Mouse (Mus musculus) midbrain, embryonic 13.5 days (tissue): ENCODE measurements around the gene Sptan1. TPM values are rescaled to one million over a fixed set of nuclear protein-coding genes. Genes with fewer than 3 reads are reported as not detected.

Experiments used
- ATAC-seq: fragments of 200-750 bp; cut with Nextera tagmentation; 2 replicates; pipeline ENCODE4 v1.8.0; 2017; ENCODE audit warnings: mild to moderate bottlenecking, moderate TSS enrichment, moderate library complexity
- H3K27ac ChIP-seq: fragments of 300-500 bp; sonication (generic); 2 replicates; pipeline ENCODE4 v1.5.1; 2015; ENCODE audit warnings: inconsistent platforms, mild to moderate bottlenecking, moderate library complexity
- H3K27me3 ChIP-seq: fragments of 300-500 bp; sonication (generic); 2 replicates; pipeline ENCODE4 v1.6.1; 2015; ENCODE audit warnings: mild to moderate bottlenecking, inconsistent platforms
- H3K36me3 ChIP-seq: fragments of 300-500 bp; sonication (generic); 2 replicates; pipeline ENCODE4 v1.6.1; 2015; ENCODE audit warnings: mild to moderate bottlenecking, inconsistent platforms
- H3K4me1 ChIP-seq: fragments of 300-500 bp; sonication (generic); replicated peaks from 2 replicates; pipeline ENCODE4 v1.6.1; 2015; ENCODE audit warnings: inconsistent platforms
- H3K4me2 ChIP-seq: fragments of 300-500 bp; sonication (generic); replicated peaks from 2 replicates; pipeline ENCODE4 v1.6.1; 2015; ENCODE audit warnings: moderate library complexity, mild to moderate bottlenecking, inconsistent platforms
- H3K4me3 ChIP-seq: fragments of 300-500 bp; sonication (generic); replicated peaks from 2 replicates; pipeline ENCODE4 v1.5.1; 2015; ENCODE audit warnings: mild to moderate bottlenecking, inconsistent platforms
- H3K9ac ChIP-seq: fragments of 300-500 bp; sonication (generic); replicated peaks from 2 replicates; pipeline ENCODE4 v1.6.1; 2015; ENCODE audit warnings: mild to moderate bottlenecking, inconsistent platforms
- H3K9me3 ChIP-seq: fragments of 300-500 bp; sonication (generic); 2 replicates; pipeline ENCODE4 v1.6.1; 2016; ENCODE audit warnings: mild to moderate bottlenecking, inconsistent platforms
- WGBS: fragments of 180-500 bp; shearing (Covaris S2); methylation state at CpG from one replicate; pipeline ENCODE4 v1.1.7; 2015; 5-methylcytosine and 5-hydroxymethylcytosine counted together
- polyA plus RNA-seq: library from polyadenylated mRNA; unstranded; fragments of >200 nt; fragmentation: Nextera tagmentation; extraction: Ambion mirVana; gene quantifications from 2 replicates; pipeline ENCODE4 v1.2.1, GENCODE M21; 2015

Gene Sptan1
- polyA plus RNA-seq, 1 experiment from 2014 or later = 185 TPM

- Histone ChIP-seq H3K9ac (no peak overlapping the region), H3K9me3 (no peaks in the 10 kb centered on the region), H3K27me3 (no peaks in the 10 kb centered on the region), H3K4me2 (no peak overlapping the region), H3K27ac (no peak overlapping the region), H3K36me3 (peaks cover 98% of the 10 kb centered on the region), H3K4me3 (no peak overlapping the region), H3K4me1 (no peaks in the 10 kb centered on the region)
- 96% methylated on average over 11 of the region's 11 CpGs for WGBS
- no peak for ATAC-seq
These were observed 49.1 kb downstream of the Sptan1 start for GRCm38 (mm10) chr2:30014326-30014966.

GRCm38 (mm10) chr2:30025454-30025853 lies 60.1 kb downstream of the Sptan1 start:
- peaks cover 99% of the 10 kb centered on the region for H3K36me3 ChIP-seq
- no peak overlapping the region for H3K4me3 ChIP-seq
- H3K27ac ChIP-seq = no peak overlapping the region
- H3K9me3 ChIP-seq = no peaks in the 10 kb centered on the region
- H3K4me1 ChIP-seq = no peaks in the 10 kb centered on the region
- no peaks in the 10 kb centered on the region for H3K27me3 ChIP-seq
- H3K4me2 ChIP-seq = no peak overlapping the region
- no peak overlapping the region for H3K9ac ChIP-seq
- WGBS = 84% methylated on average over 4 of the region's 4 CpGs
- ATAC-seq = no peak

GRCm38 (mm10) chr2:30026997-30027396 lies 61.6 kb downstream of the Sptan1 start:
- Histone ChIP-seq H3K4me1 (no peaks in the 10 kb centered on the region), H3K9me3 (no peaks in the 10 kb centered on the region), H3K4me3 (no peak overlapping the region), H3K9ac (no peak overlapping the region), H3K27ac (no peak overlapping the region), H3K36me3 (peaks cover 100% of the 10 kb centered on the region), H3K27me3 (no peaks in the 10 kb centered on the region), H3K4me2 (no peak overlapping the region)
- 95% methylated on average over 5 of the region's 5 CpGs for WGBS
- ATAC-seq = no peak

- ATAC-seq = peak; percentile 37; the same call in 1 of the 2 replicates
These were observed 67.0 kb downstream of the Sptan1 start for GRCm38 (mm10) chr2:30032244-30032846.

GRCm38 (mm10) chr2:30032957-30033356 lies 67.6 kb downstream of the Sptan1 start:
- Histone ChIP-seq H3K9ac (0 out of 2 replicates have a peak overlapping the region, but pooled peaks have one; percentile 10), H3K4me3 (no peak overlapping the region), H3K36me3 (peaks cover 91% of the 10 kb centered on the region), H3K4me1 (no peaks in the 10 kb centered on the region), H3K9me3 (no peaks in the 10 kb centered on the region), H3K27me3 (no peaks in the 10 kb centered on the region), H3K27ac (0 out of 2 replicates have a peak overlapping the region, but pooled peaks have one; percentile 35), H3K4me2 (no peak overlapping the region)
- 76% methylated on average over 6 of the region's 6 CpGs for WGBS
- no peak for ATAC-seq

More at GRCm38 (mm10) chr2:30032244-30032846, 67.0 kb downstream of the Sptan1 start:
- H3K4me3 ChIP-seq = no peak overlapping the region
- 63% methylated on average over 11 of the region's 11 CpGs for WGBS
- H3K27ac ChIP-seq = no peak overlapping the region
- H3K4me1 ChIP-seq = no peaks in the 10 kb centered on the region
- H3K27me3 ChIP-seq = no peaks in the 10 kb centered on the region
- H3K4me2 ChIP-seq = no peak overlapping the region
- no peak overlapping the region for H3K9ac ChIP-seq
- H3K9me3 ChIP-seq = no peaks in the 10 kb centered on the region
- peaks cover 91% of the 10 kb centered on the region for H3K36me3 ChIP-seq

GRCm38 (mm10) chr2:30037762-30038161 lies 72.4 kb downstream of the Sptan1 start:
- Histone ChIP-seq H3K9me3 (no peaks in the 10 kb centered on the region), H3K4me1 (peaks cover 5% of the 10 kb centered on the region; the same call in 1 of the 2 replicates), H3K4me3 (no peak overlapping the region), H3K27me3 (no peaks in the 10 kb centered on the region), H3K9ac (no peak overlapping the region), H3K36me3 (peaks cover 56% of the 10 kb centered on the region), H3K27ac (no peak overlapping the region), H3K4me2 (no peak overlapping the region)
- no peak for ATAC-seq
- 87% methylated on average over 2 of the region's 2 CpGs for WGBS

GRCm38 (mm10) chr2:30038370-30038769 lies 73.0 kb downstream of the Sptan1 start:
- no peak overlapping the region for H3K9ac ChIP-seq
- no peak overlapping the region for H3K4me2 ChIP-seq
- no peaks in the 10 kb centered on the region for H3K27me3 ChIP-seq
- WGBS = 94% methylated on average over 10 of the region's 10 CpGs
- peaks cover 6% of the 10 kb centered on the region; the same call in 1 of the 2 replicates for H3K4me1 ChIP-seq
- H3K4me3 ChIP-seq = no peak overlapping the region
- H3K36me3 ChIP-seq = peaks cover 50% of the 10 kb centered on the region
- no peak overlapping the region for H3K27ac ChIP-seq
- no peak for ATAC-seq
- H3K9me3 ChIP-seq = no peaks in the 10 kb centered on the region

- Histone ChIP-seq H3K27ac (no peak overlapping the region), H3K4me3 (no peak overlapping the region), H3K9me3 (no peaks in the 10 kb centered on the region), H3K4me1 (peaks cover 6% of the 10 kb centered on the region; the same call in 1 of the 2 replicates), H3K36me3 (peaks cover 41% of the 10 kb centered on the region), H3K4me2 (no peak overlapping the region), H3K27me3 (no peaks in the 10 kb centered on the region), H3K9ac (no peak overlapping the region)
- no peak for ATAC-seq
These were observed 74.3 kb downstream of the Sptan1 start for GRCm38 (mm10) chr2:30039687-30040086.

- WGBS = 3% methylated on average over 4 of the region's 4 CpGs
- Histone ChIP-seq H3K36me3 (peaks cover 32% of the 10 kb centered on the region), H3K4me2 (no peak overlapping the region), H3K4me1 (peaks cover 6% of the 10 kb centered on the region; the same call in 1 of the 2 replicates), H3K4me3 (no peak overlapping the region), H3K9ac (no peak overlapping the region), H3K27ac (no peak overlapping the region), H3K9me3 (no peaks in the 10 kb centered on the region), H3K27me3 (no peaks in the 10 kb centered on the region)
- no peak for ATAC-seq
These were observed 77.1 kb downstream of the Sptan1 start for GRCm38 (mm10) chr2:30042445-30042844.

- ATAC-seq = no peak
- 85% methylated on average over 5 of the region's 5 CpGs for WGBS
- no peak overlapping the region for H3K9ac ChIP-seq
These were observed 79.2 kb downstream of the Sptan1 start for GRCm38 (mm10) chr2:30044550-30044949.

GRCm38 (mm10) chr2:30047127-30047526 lies 81.8 kb downstream of the Sptan1 start:
- Histone ChIP-seq H3K9me3 (no peaks in the 10 kb centered on the region), H3K36me3 (peaks cover 13% of the 10 kb centered on the region), H3K27me3 (no peaks in the 10 kb centered on the region), H3K27ac (no peak overlapping the region), H3K9ac (no peak overlapping the region), H3K4me1 (peaks cover 11% of the 10 kb centered on the region; the same call in 1 of the 2 replicates), H3K4me3 (no peak overlapping the region), H3K4me2 (no peak overlapping the region)
- 98% methylated on average over 6 of the region's 6 CpGs for whole genome bisulfite sequencing
- ATAC-seq = no peak

More at GRCm38 (mm10) chr2:30044550-30044949, 79.2 kb downstream of the Sptan1 start:
- Histone ChIP-seq H3K27ac (no peak overlapping the region), H3K27me3 (no peaks in the 10 kb centered on the region), H3K4me3 (no peak overlapping the region), H3K9me3 (no peaks in the 10 kb centered on the region), H3K4me1 (peaks cover 11% of the 10 kb centered on the region; the same call in 1 of the 2 replicates), H3K36me3 (peaks cover 18% of the 10 kb centered on the region), H3K4me2 (no peak overlapping the region)

GRCm38 (mm10) chr2:30048101-30048501 lies 82.7 kb downstream of the Sptan1 start:
- no peaks in the 10 kb centered on the region for H3K9me3 ChIP-seq
- H3K36me3 ChIP-seq = peaks cover 13% of the 10 kb centered on the region
- peak overlapping the region; percentile 74 for H3K9ac ChIP-seq
- H3K4me2 ChIP-seq = peak overlapping the region; percentile 63
- 0 out of 2 replicates have a peak, but pooled peaks have one; percentile 18 for ATAC-seq
- peak overlapping the region; percentile 61 for H3K4me3 ChIP-seq
- peaks cover 5% of the 10 kb centered on the region; the same call in 1 of the 2 replicates for H3K4me1 ChIP-seq
- WGBS = 57% methylated on average over 11 of the region's 11 CpGs
- no peaks in the 10 kb centered on the region for H3K27me3 ChIP-seq
- peak overlapping the region; percentile 92 for H3K27ac ChIP-seq
